Mouse (Mus musculus) olfactory bulb, adult 2 months (tissue): ENCODE data around the gene Dpy19l1.

Source experiments
- CTCF ChIP-seq: fragments of 200-500 bp; IDR thresholded peaks from 2 replicates; pipeline ENCODE4 v1.5.1; 2012; ENCODE audit warnings: low read depth, mild to moderate bottlenecking, low read length, moderate library complexity; ENCODE audit not compliant: insufficient read depth
- POLR2A ChIP-seq: fragments of 200-500 bp; IDR thresholded peaks from 2 replicates; pipeline ENCODE4 v1.6.1; 2012; ENCODE audit warnings: mild to moderate bottlenecking, low read depth, low read length, moderate library complexity; ENCODE audit not compliant: insufficient read depth

DNA sequence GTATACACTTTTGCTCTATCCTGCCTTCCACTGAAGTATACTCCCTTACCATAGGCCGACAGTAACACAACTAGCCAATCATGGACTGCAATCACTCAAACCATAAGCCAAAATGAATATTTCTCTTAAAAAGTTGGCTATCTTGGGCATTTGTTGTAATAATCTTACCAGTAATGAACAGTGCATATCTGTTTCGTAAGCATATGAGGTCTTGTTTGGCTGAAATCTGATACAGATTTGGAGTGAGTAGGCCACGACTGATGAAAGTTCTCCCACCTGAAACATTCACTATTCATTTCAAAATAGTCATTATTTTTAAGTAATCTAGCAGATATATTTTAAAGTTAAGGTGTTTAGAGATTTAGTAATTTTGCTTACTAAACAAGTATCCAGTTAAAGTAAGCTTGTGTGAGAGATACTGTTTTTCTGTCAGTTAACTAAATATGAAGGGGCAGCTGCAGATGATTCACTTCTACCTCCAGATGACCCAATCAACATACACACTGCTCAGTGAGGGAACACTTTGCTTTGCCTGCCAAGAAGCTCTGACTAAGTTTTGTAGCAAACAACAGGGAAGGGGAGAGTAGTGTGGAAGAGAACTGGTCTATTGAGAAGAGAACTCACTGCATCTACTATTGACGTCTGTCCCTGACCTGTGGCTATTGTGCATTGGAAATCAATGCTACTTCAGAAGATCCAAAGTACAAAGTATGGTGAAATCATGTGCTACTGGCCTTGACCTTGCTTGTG is 8.6 kb upstream of the Dpy19l1 start:
- no peak for TF ChIP-seq CTCF
- TF ChIP-seq POLR2A = no peak
